Mouse (Mus musculus) embryonic facial prominence, embryonic 13.5 days (tissue): ENCODE results near the gene Ntm. TPM values are rescaled to one million over a fixed set of nuclear protein-coding genes. Genes with fewer than 3 reads are reported as not detected.

Experiments used
- ATAC-seq: fragments of 200-750 bp; cut with Nextera tagmentation; 2 replicates; pipeline ENCODE4 v1.8.0; 2017; ENCODE audit warnings: low read depth; ENCODE audit not compliant: insufficient number of reproducible peaks, insufficient read depth, low FRiP score, low TSS enrichment
- H3K27ac ChIP-seq: fragments of 300-500 bp; sonication (generic); 2 replicates; pipeline ENCODE4 v1.5.1; 2015; ENCODE audit warnings: moderate library complexity, mild to moderate bottlenecking, inconsistent platforms
- H3K27me3 ChIP-seq: fragments of 300-500 bp; sonication (generic); 2 replicates; pipeline ENCODE4 v1.6.1; 2015; ENCODE audit warnings: mild to moderate bottlenecking, inconsistent platforms
- H3K36me3 ChIP-seq: fragments of 300-500 bp; sonication (generic); 2 replicates; pipeline ENCODE4 v1.6.1; 2015; ENCODE audit warnings: mild to moderate bottlenecking, inconsistent platforms
- H3K4me1 ChIP-seq: fragments of 300-500 bp; sonication (generic); 2 replicates; pipeline ENCODE4 v1.6.1; 2015; ENCODE audit warnings: inconsistent platforms
- H3K4me2 ChIP-seq: fragments of 300-500 bp; sonication (generic); 2 replicates; pipeline ENCODE4 v1.6.1; 2015; ENCODE audit warnings: moderate library complexity, mild to moderate bottlenecking, inconsistent platforms
- H3K4me3 ChIP-seq: fragments of 300-500 bp; sonication (generic); 2 replicates; pipeline ENCODE4 v1.5.1; 2015; ENCODE audit warnings: mild to moderate bottlenecking, inconsistent platforms
- H3K9ac ChIP-seq: fragments of 300-500 bp; sonication (generic); 2 replicates; pipeline ENCODE4 v1.6.1; 2015; ENCODE audit warnings: mild to moderate bottlenecking, inconsistent platforms
- H3K9me3 ChIP-seq: fragments of 300-500 bp; sonication (generic); 2 replicates; pipeline ENCODE4 v1.6.1; 2016; ENCODE audit warnings: inconsistent platforms
- WGBS: fragments of 180-500 bp; shearing (Covaris S2); methylation state at CpG from one replicate; pipeline ENCODE4 v1.1.7; 2015; ENCODE audit warnings: mixed read lengths; 5-methylcytosine and 5-hydroxymethylcytosine counted together
- polyA plus RNA-seq: library from polyadenylated mRNA; unstranded; fragments of >200 nt; fragmentation: Nextera tagmentation; extraction: Ambion mirVana; gene quantifications from 2 replicates; pipeline ENCODE4 v1.2.1, GENCODE M21; 2015

Gene Ntm
- polyA plus RNA-seq, 1 experiment from 2014 or later, result 16.1 TPM

DNA sequence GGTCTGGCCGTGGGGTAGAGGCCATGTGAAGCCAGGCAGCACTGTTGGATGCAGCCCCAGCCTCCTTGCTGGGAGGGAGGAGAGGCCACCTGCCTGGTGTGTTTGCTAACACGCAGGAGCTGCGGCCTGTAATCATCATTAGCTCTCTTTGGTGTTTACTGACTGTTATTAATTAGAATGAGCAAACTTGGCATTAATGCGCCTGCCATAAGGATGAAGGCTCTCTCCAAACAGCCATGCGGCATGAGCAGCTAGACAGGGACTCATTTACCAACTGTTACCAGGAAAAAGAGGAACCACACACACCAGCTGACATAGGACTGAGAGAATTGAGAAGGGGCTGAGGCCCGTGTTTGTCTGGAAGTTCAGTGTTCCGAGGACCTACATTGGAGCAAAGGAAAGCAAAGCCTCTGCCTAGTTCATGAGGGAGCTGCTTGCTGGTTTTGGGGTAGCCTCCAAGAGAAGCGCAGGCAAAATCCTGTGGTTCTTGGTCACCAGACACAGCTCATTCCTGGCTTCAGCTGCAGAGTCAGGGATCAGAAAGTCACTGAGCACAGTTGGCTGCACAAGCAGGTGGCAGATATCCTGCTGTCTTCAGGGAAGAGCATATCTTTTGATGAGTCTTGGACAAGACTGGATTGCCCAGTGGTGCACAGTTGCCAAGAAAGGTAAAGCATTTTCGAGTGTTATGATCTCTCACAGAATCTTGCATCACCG lies 171.6 kb downstream of the Ntm start:
- H3K4me1 ChIP-seq, result no peaks in the 10 kb centered on the region
- no peaks in the 10 kb centered on the region for H3K36me3 ChIP-seq
- H3K27ac ChIP-seq, result no peak overlapping the region
- WGBS, result 71% methylated on average over 10 of the region's 10 CpGs
- no peak overlapping the region for H3K9ac ChIP-seq
- H3K4me3 ChIP-seq, result no peak overlapping the region
- no peaks in the 10 kb centered on the region for H3K27me3 ChIP-seq
- no peak for ATAC-seq
- no peak overlapping the region for H3K4me2 ChIP-seq
- no peaks in the 10 kb centered on the region for H3K9me3 ChIP-seq

DNA sequence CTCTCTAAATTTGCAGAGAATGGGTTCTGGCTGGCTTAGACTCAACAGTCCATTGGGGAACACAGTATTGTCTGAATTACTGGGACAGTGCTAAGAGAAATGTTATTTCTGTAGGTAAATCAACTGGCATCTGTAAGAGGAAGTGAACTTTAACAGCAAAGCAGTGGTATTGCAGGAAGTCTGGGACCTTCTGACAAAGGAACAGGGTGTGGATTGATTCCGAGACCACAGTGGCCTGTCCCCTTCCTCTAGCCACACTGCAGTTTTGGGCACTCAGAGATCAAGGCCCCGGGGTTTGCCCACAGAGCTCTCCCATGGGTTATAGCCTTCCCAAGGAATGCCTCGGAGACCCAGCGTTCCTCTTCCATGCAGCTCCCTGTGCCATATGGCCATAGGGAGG lies 172.9 kb downstream of the Ntm start:
- Histone ChIP-seq H3K36me3 (no peaks in the 10 kb centered on the region), H3K9me3 (no peaks in the 10 kb centered on the region), H3K4me3 (no peak overlapping the region), H3K27ac (no peak overlapping the region), H3K9ac (no peak overlapping the region), H3K4me2 (no peak overlapping the region), H3K4me1 (no peaks in the 10 kb centered on the region), H3K27me3 (no peaks in the 10 kb centered on the region)
- 74% methylated on average over 4 of the region's 4 CpGs for WGBS
- ATAC-seq, result no peak

DNA sequence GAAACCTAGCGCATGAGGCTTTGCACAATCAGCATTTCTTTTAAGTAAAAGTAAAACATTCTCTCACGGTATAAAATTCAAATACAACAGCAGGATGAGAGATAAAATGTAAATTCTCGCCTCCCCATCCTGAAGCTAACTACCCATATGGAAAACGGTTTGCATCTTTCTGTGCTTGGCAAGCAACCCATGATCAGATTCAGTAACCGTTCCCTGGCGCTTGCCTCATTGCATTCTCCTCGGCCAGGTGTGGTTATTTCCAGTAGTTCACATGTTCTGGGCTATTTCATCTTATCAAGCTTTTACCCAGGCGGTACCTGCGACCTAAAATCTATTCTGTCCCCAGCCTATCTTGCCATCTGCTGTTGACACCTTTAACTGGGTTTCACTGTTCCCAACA lies 174.1 kb downstream of the Ntm start:
- ATAC-seq, result no peak
- H3K9me3 ChIP-seq, result no peaks in the 10 kb centered on the region
- whole genome bisulfite sequencing, result 91% methylated on average over 9 of the region's 9 CpGs

DNA sequence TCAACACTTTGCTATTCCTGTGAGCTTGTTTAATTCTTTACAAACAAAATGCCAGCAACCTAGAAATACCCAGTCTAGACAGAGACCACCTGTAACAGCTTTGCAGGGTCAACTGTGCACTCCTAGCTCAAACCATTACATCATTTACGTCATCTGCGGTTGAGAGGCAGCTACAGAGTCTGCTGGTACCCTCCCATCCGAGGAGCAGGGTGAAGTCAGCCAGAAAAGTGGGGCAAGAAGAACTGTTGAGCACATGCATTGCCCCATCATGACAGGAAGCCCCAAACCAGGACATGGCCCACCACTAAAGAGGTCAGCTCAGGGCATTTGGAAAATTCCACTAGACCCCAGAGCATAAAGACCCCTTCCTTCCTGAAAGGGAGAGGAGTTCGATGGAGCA lies 175.5 kb downstream of the Ntm start:
- no peak overlapping the region for H3K4me2 ChIP-seq
- no peak overlapping the region for H3K27ac ChIP-seq
- H3K4me1 ChIP-seq, result no peaks in the 10 kb centered on the region
- no peak for ATAC-seq
- H3K9me3 ChIP-seq, result no peaks in the 10 kb centered on the region
- H3K36me3 ChIP-seq, result no peaks in the 10 kb centered on the region
- no peak overlapping the region for H3K4me3 ChIP-seq
- 69% methylated on average over 4 of the region's 4 CpGs for WGBS
- H3K9ac ChIP-seq, result no peak overlapping the region
- H3K27me3 ChIP-seq, result no peaks in the 10 kb centered on the region

More for the DNA sequence above, 174.1 kb downstream of the Ntm start:
- Histone ChIP-seq H3K4me1 (no peaks in the 10 kb centered on the region), H3K9ac (no peak overlapping the region), H3K27ac (no peak overlapping the region), H3K36me3 (no peaks in the 10 kb centered on the region), H3K4me2 (no peak overlapping the region), H3K27me3 (no peaks in the 10 kb centered on the region), H3K4me3 (no peak overlapping the region)

DNA sequence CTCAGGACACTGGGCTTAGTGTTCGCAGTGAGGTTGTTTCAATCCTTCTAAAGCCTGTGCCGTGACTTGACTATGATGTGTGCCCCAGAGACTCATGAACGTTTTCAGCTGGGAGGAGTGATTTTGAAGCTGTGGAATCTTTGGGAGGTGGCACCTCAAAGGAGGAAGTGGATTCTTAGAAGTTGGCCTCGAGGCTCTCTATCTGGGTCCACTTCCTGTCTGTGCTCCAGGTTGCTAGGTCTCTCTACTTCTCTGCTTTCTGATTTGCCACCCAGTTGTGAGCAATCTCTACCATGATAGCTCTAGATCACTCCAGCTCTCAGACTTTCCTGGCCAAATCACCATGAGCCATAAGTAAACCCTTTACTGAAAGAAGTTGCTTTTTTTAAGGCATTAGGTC lies 180.2 kb downstream of the Ntm start:
- no peak for ATAC-seq
- no peak overlapping the region for H3K4me3 ChIP-seq
- H3K4me1 ChIP-seq, result no peaks in the 10 kb centered on the region
- 81% methylated on average over 4 of the region's 4 CpGs for WGBS
- H3K9me3 ChIP-seq, result no peaks in the 10 kb centered on the region
- no peak overlapping the region for H3K27ac ChIP-seq
- H3K4me2 ChIP-seq, result no peak overlapping the region
- H3K9ac ChIP-seq, result no peak overlapping the region
- H3K36me3 ChIP-seq, result no peaks in the 10 kb centered on the region
- H3K27me3 ChIP-seq, result no peaks in the 10 kb centered on the region

DNA sequence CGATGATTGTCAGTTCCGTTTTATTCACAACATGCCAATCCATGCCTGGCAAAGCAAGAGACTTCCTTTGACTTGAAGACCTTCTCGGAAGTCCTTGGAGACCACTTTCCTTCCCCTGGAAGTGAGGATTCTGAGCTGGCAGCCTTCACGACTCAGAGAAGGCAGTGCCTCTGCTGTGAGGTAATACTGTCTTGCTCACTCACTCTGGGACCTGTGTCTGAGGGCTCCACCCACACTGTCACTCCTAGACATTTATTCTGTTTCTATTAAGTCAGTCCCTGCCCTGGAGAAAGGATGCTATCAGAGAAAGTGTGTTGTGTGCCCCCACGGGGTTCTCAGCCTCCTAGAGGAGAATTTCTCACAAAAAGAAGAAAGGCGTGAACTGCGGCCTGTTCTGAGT lies 183.2 kb downstream of the Ntm start:
- Histone ChIP-seq H3K9me3 (no peaks in the 10 kb centered on the region), H3K27ac (no peak overlapping the region), H3K4me1 (no peaks in the 10 kb centered on the region), H3K36me3 (no peaks in the 10 kb centered on the region), H3K9ac (no peak overlapping the region), H3K27me3 (no peaks in the 10 kb centered on the region), H3K4me3 (no peak overlapping the region), H3K4me2 (no peak overlapping the region)
- ATAC-seq, result no peak
- 73% methylated on average over 7 of the region's 7 CpGs for WGBS

DNA sequence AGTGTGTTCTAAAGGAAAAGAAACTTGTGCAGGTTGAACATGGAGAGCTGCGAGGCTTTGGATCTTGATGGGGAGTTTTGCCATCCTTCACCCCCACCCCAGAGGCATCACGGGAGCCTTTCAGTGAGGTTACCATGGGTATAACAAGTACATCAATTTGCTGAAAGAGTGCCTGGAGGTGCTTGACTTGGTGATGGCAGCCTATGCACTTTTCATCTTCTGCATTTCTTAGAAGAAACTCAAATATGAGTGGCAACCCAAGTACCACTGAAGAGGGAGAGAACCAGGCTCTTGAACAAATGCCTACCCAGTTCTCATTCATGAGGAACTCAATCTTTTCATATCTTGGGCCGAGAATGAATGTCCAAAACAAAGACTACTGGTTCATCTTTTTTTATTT lies 186.0 kb downstream of the Ntm start:
- WGBS, result 84% methylated on average over 3 of the region's 3 CpGs
- no peak overlapping the region for H3K4me3 ChIP-seq

DNA sequence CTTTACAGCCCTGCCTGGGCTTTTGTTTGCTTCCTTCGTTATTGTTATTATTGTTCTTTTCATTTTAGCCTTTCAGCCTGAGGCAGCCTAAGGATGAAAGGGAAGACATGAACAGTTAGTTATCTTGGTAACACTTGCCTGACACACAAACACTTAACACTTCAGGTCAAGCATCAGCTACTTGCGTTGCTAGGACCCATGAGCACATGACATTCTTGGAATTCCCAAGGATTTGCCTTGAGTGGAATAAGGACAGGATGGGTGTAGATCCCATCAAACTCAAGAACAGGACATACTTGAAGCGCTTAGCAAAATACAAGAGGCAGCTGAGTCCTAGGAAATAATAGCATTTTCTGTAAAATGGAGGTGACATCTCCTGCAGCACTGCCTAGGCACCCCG lies 186.4 kb downstream of the Ntm start:
- no peak overlapping the region for H3K4me2 ChIP-seq
- H3K27ac ChIP-seq, result no peak overlapping the region
- no peak overlapping the region for H3K9ac ChIP-seq
- WGBS, result 79% methylated on average over 4 of the region's 4 CpGs
- no peak overlapping the region for H3K4me3 ChIP-seq
- H3K4me1 ChIP-seq, result no peaks in the 10 kb centered on the region
- ATAC-seq, result no peak
- H3K27me3 ChIP-seq, result no peaks in the 10 kb centered on the region
- no peaks in the 10 kb centered on the region for H3K9me3 ChIP-seq
- H3K36me3 ChIP-seq, result no peaks in the 10 kb centered on the region

More for the DNA sequence above, 186.0 kb downstream of the Ntm start:
- no peak overlapping the region for H3K27ac ChIP-seq
- H3K27me3 ChIP-seq, result no peaks in the 10 kb centered on the region
- H3K4me1 ChIP-seq, result no peaks in the 10 kb centered on the region
- no peak overlapping the region for H3K9ac ChIP-seq
- no peaks in the 10 kb centered on the region for H3K36me3 ChIP-seq
- ATAC-seq, result no peak
- H3K4me2 ChIP-seq, result no peak overlapping the region
- no peaks in the 10 kb centered on the region for H3K9me3 ChIP-seq

DNA sequence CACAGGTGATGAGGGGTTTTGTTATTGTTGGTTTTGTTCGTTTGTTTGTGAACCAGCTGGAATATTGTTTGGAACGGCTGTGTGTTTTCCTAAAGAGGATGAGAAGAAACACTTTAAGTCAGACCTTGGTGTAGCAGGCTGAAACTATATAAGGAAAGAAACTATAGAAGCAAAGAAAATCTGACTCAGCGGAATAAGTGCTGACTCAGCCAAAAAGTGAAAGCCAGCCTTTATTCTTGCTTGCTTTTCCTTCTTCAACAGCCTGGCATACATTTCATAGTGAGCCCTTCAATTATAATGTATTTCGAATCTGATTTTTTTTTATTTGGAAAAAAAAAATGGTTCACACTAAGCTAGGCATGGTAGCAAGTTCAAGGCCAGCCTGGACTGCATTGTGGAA lies 186.9 kb downstream of the Ntm start:
- Histone ChIP-seq H3K27ac (no peak overlapping the region), H3K9ac (no peak overlapping the region), H3K36me3 (no peaks in the 10 kb centered on the region), H3K4me2 (no peak overlapping the region), H3K4me3 (no peak overlapping the region), H3K27me3 (no peaks in the 10 kb centered on the region), H3K9me3 (no peaks in the 10 kb centered on the region), H3K4me1 (no peaks in the 10 kb centered on the region)
- 89% methylated on average over 4 of the region's 4 CpGs for WGBS
- ATAC-seq, result no peak

DNA sequence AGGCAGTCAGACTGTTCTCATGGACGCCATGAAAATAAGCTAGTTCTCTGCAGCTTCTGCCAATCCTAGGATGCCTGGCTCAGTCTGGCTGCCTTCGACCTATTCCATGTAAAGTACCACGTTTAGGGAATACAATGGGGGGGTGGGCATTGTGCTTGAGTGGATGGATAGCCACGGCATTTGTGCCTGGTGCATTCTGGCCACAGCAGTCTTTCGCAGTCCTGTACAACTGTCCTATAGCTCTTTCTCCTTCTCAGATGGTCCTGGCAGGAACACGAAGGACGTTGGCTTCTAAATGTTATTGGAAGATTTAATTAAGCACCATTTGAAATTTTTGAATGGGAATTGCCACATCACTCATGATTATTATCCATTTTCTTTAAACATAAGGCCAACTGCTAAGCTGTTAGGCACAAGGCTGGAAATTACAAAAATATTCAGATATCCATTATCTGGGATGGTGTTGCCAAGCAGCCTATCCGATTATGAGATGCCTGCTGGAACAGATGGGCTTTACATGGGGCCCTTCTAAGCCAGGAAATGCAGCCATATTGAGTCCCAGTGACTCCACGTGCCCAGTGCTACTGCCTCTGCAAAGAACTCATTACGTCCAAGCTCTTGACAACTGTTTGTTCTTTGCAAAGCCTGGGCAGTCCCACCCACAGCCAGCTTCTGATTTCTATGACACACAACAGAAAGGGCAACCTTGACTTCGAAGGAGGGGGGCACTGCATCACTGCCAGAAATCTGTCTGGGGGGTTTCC lies 190.1 kb downstream of the Ntm start:
- no peak overlapping the region for H3K9ac ChIP-seq
- no peak for ATAC-seq
- no peaks in the 10 kb centered on the region for H3K36me3 ChIP-seq
- H3K4me1 ChIP-seq, result no peaks in the 10 kb centered on the region
- H3K4me2 ChIP-seq, result no peak overlapping the region
- H3K9me3 ChIP-seq, result no peaks in the 10 kb centered on the region
- WGBS, result 80% methylated on average over 11 of the region's 11 CpGs
- H3K4me3 ChIP-seq, result no peak overlapping the region
- H3K27me3 ChIP-seq, result no peaks in the 10 kb centered on the region
- H3K27ac ChIP-seq, result no peak overlapping the region

DNA sequence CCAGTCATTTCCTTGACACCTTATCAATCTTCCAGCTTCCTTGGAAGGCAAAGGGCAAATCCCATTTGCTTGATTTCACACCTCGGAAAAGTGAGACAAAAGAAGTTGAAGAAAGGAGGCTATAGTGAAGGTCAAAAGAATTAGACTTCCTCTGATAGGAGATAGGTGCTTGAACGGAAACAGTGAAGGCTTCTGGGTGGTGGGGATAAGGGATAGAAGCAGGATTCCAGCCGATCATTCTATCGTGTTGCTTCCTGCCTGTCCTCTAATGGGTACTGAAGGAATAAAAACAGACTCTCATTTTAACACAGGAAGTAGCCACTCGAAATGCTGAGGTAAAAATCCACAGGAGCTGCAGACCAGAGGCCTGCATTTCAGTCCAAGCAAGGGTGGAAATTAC lies 191.1 kb downstream of the Ntm start:
- Histone ChIP-seq H3K9ac (no peak overlapping the region), H3K27ac (no peak overlapping the region), H3K27me3 (no peaks in the 10 kb centered on the region), H3K36me3 (no peaks in the 10 kb centered on the region), H3K4me1 (no peaks in the 10 kb centered on the region), H3K9me3 (no peaks in the 10 kb centered on the region), H3K4me3 (no peak overlapping the region), H3K4me2 (no peak overlapping the region)
- WGBS, result 38% methylated on average over 5 of the region's 5 CpGs
- ATAC-seq, result no peak

DNA sequence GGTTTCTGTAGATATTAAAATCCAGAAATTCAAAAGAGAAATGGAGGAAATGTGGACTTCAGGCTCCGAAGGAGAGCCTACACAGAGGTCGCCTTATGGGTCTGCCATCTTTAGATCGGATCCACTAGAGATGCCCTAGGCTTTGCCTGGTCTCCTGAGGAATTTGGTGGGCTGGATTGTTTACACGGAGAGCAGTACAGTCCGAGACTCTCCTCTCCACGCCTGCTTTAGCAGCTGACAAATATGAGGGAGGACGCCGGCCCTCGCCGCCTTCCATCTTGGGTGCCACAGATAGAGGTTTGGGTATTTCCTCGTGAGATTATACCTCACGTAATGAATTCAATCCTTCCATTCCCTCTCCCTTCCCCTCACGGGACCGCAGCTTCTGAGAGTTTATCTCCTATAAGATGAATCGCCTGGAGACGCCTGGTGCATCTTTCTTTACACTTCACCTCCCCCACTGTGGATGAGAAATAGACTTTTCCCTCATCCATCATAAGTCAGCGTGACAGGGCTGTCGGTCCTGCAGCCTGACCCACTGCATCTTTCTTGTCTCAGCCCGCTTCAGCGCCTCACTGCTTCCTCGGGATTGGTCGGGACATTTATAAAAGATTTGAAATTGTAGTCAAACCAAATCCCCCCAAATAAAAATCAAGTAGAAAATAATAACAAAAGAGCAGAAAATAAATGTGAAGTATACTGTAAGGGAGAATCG lies 191.7 kb downstream of the Ntm start:
- ATAC-seq, result no peak
- Histone ChIP-seq H3K4me1 (no peaks in the 10 kb centered on the region), H3K36me3 (no peaks in the 10 kb centered on the region), H3K27ac (no peak overlapping the region), H3K4me2 (no peak overlapping the region), H3K4me3 (no peak overlapping the region), H3K9ac (no peak overlapping the region), H3K27me3 (no peaks in the 10 kb centered on the region), H3K9me3 (no peaks in the 10 kb centered on the region)
- WGBS, result 78% methylated on average over 23 of the region's 23 CpGs
